Mouse (Mus musculus): ENCODE results near the gene Tfrc.

The Tfrc gene

DNA sequence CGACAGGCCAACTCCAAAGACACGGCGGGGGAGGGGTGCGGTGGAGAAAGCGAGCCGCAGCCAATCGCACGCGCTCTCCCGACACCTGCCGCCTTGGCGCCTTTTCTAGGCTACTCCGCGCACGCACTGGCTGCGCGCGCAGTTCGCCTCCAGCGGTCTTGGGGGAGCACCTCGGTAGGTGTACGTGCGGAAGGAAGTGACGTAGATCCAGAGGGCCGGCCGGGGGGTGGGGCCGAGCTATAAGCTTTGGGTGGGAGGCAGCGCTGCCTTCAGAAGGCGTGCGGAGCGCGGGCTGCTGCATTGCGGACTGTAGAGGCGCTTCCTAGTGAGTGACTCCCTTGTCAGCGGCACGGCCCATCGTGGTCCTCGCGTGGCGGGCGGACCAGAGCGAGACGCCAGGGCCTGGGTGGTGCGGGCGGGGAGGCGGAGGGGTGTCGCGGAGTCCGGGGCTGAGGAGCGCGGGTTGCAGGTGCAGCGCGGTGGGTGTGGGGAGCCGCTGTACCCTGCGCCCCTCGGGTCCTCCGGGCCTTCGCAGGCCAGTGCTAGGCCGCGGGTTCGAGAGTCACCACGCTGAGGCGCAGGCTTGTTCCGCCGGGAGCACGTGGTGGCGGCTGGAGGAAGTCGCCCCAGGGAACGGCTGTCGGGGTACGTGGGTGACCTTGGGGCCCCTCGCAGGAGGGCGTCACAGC is at the start of gene Tfrc:
Gene Tfrc, plus strand, starts transcription at position 209 of the 689 bp plus-strand sequence.
- CTCF ChIA-PET, result interaction anchor here (0.7 kb wide), 1 partner anchor 25 kb away, joined by 5 read pairs; no protein-coding TSS in a partner anchor

DNA sequence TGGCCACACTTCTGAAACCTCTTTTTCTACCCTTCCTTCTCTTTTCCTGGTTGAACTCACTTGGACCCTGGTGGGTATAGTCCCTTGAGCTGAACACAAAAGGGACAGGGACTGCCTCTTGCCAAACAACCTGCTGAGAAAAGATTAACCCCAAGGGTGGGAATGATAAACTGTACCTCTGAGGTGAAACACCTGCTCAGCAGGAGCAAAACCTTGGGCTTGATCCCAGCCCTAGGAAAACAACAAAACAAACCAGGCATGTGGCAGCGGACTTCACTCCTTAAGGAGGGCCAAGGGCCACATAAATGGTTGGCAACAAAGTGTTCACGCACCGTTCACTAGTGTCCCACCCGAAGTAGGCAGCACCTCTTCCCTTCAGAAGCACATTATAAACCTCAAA is 49.2 kb upstream of the Tfrc start:
- CTCF ChIA-PET, result no interaction called here

DNA sequence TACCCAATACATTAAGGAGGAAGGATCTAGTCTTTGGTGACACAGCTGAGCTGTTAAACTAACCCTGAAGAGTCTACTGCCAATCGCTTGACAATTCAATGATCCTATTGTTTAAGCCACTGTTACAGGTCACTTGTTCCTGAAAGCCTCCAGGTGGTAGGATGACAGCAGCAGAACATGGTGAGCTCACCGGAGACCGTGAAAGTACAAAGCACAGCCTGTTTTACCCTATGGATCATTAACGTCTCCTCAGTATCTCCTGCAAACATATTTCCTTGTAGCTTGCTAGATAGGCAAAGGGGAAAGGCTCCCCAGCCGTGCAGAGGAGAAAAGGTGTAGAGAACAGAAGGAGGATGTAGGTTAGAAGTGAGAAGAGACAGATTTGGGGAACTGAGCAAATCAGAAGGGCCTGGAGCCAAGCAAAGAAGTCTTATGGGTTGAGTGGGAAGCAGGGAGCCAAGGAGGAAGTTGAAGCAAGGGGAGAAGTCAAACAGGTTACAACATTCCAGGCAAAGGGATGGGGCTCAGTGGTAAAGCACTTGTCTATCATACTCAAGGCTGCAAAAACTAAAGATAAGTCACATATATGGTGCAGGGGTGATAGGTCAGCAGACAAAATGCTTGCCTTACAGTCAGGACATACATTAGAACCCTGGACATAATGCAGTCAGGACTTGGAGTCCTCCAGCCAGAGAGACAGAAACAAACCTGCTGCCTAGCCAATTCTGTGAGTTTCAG is 45.5 kb upstream of the Tfrc start:
- CTCF ChIA-PET, result no interaction called here

DNA sequence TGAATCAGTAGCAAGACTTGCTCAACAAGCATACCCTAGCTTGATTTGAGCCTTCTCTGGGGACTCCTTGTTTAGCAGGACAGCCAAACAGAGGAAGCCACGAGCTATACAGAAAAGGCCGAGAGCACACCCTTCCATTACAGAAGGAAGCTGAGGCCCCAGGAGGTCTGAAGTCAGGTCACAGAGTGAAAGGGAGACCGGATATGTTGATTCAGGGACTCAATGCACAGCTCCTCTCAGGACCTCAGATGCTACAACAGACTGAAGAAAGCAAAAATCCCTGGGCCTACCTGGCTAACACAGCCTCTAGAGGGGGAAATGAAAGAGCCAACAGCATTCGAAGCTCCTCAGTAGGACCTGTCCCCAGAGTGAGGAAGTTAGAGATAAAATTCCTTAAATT is 41.4 kb upstream of the Tfrc start:
- CTCF ChIA-PET, result no interaction called here

DNA sequence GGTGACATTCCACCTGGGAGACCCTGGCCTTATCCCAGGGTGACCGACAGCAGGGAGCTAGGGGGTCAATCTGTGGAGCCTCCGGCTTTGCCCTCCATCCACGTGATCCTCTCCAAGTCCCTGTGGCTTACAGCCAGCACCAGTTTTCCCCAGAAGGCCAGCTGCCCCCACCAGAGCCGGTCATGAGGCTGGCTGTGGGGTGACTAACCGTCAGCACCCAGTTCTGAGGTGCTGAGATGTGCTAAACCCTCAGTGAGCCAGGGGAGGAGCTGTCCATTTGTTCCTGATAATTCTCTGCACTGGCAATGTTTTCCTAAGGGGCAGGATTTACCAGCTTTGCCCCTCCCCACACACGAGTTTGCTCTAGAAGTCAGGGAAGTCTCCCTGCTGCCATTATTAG is 40.3 kb upstream of the Tfrc start:
- CTCF ChIA-PET, result interaction anchor here (0.7 kb wide), 1 partner anchor 297 kb away, joined by 3 read pairs; no protein-coding TSS in a partner anchor

DNA sequence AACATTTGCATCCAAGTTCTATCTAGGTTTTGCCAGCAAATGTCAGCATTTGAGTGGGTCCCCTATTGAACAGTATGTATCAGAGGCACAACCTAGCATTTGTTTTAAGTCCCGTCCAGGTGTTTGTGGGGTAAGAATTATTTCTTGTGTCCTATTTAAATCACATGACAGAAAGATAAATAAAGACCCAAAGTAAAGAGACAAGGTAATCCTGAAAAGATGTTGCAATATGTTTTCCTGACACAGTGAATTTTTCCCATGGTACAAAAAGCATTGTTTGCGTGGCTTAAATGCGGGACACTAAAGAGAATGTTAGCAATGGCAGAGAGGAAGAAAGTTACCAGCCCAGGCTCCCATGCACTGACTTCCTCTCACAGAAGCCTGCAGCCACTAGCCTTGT is 38.7 kb upstream of the Tfrc start:
- CTCF ChIA-PET, result no interaction called here

DNA sequence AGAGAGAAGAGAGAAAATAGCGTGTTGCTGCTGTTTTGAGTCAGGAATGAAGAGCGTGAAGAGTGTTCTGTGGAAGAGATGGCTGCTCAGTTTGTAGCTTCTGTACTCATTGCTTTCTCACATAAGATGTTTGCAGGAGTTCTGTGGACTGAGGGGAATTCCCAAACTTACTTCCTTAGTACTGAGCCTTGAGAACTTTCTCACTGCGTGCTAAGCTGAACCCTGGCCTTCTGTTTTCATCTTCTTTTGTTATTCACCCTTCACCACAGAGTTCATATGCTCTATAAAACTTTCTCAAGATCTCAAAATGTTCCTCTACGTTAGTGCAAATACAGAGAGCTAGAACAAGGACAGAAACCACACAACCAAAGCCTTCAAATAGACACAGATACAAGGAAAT is 36.2 kb upstream of the Tfrc start:
- CTCF ChIA-PET, result no interaction called here

DNA sequence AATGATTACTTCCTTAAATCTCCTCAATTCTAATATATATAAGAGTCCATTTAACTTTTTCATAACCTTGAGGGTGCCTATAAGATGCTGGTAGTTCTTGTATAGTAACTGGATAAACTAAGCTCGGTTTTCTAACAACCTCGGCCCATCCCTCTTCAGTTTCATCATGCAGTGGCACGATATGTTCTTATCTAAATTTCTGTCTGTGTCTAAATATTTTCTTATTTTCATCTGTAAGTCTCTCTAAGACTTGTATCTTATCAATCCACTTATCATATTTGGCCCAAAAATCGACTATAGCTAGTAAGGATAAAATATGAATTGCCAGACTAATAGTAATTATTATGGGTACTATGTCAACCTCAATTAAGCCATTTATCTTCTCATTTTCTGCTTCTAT is 22.2 kb upstream of the Tfrc start:
- CTCF ChIA-PET, result no interaction called here

DNA sequence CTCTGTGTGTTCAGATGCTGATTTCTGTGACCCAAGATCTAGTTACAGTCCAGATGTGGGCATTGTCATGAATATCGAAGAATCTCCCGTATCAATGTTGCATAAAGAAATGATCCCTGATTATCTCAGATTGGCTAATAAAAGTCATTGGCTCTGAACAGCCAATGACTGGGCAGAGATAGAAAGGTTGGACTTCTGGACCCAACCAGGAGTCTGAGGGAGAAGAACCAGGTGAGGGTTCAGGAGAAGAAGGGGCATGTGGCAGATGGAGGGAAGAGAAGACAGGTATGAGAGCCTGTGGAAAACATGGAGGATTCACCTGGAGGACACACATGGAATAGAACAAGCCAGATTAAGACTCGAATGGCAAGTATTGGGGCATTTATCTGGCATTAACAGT is 20.2 kb upstream of the Tfrc start:
- CTCF ChIA-PET, result interaction anchor here (0.7 kb wide), 1 partner anchor 95 kb away, joined by 3 read pairs; no protein-coding TSS in a partner anchor

DNA sequence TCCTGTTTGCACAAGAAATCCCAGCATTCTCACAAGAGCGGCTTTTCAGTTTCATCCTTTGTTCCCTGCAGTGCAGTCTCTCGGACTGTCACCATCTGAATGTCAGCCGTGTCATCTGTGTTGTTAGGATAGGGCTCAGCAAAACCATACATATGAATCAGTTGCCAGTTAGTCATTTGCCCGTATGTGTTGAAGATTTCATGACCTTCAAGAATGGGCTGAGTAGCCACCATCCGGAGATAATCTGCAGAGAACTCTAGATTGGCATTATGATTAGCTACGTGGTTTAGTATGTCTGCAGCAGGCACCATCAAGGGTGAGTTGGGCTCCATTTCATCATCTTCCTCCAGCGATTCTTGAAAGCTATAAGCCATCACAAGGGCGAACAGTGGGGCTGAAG is 17.2 kb upstream of the Tfrc start:
- CTCF ChIA-PET, result interaction anchor here (0.6 kb wide), 1 partner anchor 45 kb away, joined by 3 read pairs; no protein-coding TSS in a partner anchor

DNA sequence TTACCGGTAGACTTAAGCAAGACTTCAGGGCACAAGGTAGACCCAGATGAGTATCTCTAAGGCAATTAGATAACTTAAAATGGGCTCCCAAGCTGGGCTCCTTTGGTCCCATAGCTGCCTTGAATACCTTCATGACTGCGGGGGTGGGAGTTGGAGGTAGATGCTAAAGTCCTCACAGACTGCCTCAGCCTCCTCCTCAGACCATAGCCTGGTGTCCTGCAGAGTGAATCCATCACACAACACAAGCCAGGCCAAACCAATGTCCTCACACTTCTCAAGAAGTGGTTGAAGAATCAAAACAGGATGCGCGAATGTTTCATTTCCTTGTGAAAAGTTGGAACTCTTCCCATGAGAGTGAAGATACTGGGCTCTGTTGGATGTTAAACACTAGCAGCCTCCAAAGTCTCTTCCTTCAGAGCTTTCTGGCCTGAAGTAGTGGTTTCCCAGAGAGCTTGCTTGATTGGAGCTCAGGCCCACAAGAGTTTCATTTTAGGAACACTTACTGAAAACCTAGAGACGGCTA is 15.4 kb upstream of the Tfrc start:
- CTCF ChIA-PET, result no interaction called here

DNA sequence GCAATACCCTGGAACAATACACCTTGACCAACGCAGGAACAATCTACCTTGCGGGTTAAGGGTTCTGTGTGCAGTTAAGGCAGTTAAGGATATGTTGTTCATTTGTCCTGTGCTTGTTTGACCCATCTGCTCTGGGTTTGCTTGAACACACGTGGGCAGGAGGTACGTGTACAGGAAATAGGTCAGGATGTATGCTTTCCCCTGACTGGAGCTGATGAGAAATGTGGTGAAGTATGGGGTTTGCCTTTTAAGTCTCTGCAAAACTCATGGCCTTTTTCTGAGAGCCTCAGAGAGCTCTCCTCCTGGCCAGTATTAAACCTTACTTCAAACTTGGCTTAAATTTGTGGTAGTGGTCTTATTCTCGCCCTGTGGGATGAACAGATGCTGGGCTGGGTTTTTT is 14.8 kb upstream of the Tfrc start:
- CTCF ChIA-PET, result no interaction called here

DNA sequence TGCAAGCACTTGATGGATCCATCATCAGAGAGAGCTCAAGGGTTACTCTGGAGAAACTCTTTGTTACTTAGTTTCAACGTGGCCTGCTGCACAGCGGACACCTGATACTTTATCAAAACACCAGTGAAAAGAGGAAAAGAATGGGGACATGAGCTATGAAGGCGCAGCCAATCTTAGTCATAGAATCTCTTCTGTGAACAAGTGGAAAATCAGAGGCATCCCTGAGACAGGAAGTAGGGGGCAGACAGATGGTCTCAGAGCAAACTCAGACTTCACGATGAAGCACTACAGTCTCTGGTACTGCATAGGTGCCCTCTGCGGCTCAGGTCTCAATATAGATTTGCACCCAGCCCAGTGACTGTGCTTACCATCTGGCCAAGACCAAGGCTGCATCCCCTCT is 14.0 kb upstream of the Tfrc start:
- CTCF ChIA-PET, result no interaction called here

DNA sequence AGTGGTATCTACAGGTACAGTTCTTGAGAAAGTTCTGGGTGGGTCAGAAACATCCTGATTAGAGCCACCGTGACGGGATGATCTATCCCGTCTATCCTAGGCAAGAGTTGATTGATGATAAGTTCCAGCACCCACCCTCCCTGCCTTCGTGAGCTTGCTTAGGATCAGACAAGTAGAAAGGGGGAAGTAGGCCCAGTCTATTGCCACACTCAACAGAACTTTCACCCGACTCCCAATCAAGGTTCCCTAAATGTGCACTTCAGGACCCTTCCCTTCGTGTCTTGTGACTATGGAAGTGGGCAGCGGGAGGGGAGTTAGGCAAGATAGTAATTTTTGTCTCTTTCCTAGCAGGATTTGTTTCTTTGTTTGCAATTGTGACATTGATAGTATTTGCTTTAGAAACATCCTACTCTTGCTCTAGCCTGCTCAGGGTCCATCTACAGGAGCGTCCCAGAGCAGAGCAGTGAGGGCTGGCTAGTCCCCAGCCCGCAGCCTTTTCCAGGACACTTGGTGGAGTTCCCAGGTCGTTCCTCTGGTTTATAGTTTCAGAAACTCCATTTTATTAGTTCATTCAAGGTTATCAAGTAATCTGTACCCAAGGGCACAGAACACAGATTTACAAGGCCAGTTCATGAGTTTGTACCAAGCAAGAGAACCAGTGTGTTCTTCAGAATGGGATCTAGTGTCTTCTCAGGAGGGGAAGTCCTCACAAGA is 13.4 kb upstream of the Tfrc start:
- CTCF ChIA-PET, result no interaction called here

DNA sequence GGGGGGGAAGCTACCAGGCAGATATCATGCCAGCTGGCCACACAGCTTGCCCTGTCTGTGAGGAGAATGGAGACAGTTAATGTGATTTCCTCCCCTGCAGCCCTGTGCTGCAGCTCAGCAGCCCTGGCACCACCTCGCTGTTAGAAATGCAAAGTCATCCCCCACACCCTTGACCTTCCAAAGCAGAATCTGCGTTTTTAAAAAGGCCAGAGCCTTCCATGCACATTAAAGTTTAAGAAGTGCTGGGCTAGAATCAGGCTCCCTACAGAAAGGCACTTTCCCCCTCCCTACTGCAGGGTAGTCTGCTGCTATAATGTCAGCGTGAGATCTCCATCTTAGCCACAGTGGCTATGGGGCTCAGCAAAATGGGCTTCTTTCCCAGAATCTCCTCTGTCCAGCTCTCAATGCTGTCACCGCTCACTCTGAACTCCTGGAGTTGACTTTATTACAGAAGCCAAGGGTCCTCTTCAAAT is 10.8 kb upstream of the Tfrc start:
- CTCF ChIA-PET, result interaction anchor here (0.7 kb wide), 1 partner anchor 820 kb away, joined by 7 read pairs; no protein-coding TSS in a partner anchor

DNA sequence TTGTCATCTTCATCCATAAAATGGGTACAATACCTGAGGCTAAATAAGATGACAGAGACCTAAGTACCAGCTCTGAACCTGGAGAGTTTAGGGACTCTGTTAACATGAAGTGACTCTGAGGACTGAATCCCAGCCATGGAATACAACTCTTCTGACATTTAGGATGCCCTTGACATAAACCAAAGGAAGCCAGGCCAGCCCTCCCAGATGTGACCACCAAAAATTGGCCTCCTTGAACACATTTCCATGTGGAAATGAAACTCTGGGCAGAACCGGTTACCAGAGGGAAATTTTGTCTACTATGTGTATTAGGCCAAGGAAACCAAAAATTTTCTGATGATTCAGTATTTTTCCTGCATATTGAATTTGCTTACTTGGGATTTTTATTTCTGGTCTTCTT is 9.6 kb upstream of the Tfrc start:
- CTCF ChIA-PET, result no interaction called here

DNA sequence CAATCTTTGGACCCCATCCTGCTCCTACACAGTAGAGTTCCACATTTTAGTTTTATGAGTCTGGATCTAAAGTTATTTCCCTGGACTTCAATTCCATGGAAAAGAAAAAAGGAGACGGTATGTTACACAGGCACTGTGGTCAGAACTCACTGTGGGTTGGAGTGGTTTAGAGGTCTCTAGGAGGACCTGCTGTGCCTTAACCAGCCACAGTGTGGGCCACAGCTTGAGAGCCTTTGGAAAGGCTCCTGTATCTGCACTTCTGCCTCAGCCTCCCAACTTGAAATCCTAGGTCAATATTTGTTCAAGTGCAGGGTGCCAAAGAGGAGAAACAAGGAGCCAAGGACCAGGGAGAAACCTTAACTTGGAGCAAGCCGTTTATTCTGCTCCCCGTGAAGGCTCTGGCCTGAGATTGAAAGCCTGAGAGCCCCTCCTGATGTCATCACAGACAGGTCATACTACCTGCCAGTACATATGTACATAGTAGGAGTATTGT is 6.5 kb upstream of the Tfrc start:
- CTCF ChIA-PET, result no interaction called here

DNA sequence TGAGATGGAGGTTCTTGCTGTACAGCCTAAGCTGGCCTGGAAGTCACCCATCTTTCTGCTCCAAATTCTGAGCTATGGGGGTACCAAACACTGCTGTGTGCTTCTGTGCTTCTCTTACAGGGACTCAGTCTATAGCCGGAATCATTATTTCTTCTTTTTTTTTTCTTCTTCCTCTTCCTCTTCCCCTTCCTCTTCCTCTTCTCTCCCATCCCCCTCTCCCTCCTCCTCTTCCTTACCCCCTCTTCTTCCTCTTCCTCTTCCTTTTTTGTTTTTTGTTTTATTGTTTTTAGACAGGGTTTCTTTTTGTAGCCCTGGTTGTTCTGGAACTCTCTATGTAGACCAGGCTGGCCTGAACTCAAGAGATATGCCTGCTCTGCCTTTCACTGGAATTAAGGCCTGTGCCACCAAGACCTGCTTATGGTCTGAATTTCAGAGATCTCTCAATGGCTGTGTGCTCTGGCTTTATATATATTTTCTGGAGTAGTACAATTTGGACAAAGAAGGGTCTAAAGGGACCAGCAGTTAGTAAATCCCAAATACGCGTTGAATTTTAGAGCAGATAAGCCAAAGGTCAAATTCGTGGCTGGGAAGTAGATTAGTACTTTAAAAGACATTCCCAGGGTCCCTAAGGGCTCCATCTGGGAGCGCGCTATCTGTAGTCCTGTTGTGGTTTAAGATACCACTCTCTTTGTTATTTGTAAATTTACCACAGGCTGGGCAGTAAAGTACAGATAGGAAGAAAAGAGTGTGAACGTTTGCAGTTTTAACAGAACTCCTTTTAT is 967 bp upstream of the Tfrc start:
- CTCF ChIA-PET, result interaction anchor here (0.6 kb wide), 1 partner anchor 504 kb away, joined by 9 read pairs; no protein-coding TSS in a partner anchor

DNA sequence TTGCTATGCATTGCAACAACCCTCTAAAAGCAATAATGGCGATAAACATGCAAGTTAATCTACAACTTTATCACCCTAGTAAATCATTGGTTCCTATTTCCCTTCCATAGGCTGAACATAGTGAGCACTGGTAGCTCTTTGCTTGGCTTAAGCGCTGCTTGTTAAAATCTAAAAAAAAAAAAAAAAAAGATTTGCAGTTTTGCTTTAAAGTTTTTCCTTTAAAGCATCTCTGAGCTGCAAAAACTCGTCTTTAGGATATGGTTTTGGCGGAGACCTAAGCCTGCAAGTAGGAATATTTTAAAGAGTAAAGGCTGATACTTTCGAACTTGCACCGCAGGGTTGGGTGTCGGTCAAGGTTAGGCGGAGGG is 392 bp upstream of the Tfrc start:
- CTCF ChIA-PET, result interaction anchor here (0.6 to 0.7 kb wide), 2 partner anchors 26 to 504 kb away, joined by 5 to 9 read pairs; no protein-coding TSS in a partner anchor

DNA sequence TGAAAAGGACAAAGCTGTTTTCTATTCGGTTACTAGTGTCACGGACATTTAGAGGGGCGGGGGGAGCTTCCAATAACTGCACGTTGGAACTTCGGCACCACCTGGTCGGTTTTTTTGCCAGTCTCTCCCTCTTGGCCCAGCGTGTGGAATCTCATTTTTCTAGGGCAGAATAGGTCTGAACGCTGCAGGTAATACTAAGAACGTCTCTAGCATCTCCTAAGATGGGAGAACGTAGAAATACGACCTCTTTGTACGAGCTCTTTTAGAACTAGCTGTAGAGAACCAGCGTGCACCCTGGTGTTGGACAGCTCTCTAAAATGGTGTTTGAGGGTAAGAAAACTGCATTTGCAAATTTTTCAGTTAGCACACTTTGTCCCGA is 670 bp downstream of the Tfrc start:
- CTCF ChIA-PET, result interaction anchor here (0.7 kb wide), 1 partner anchor 61 kb away, joined by 6 read pairs; no protein-coding TSS in a partner anchor

Measured in spleen, embryonic (tissue).